Mouse (Mus musculus) bone marrow macrophage, adult 2 months (primary cell): Measurements from ENCODE around the gene Olfr56.

Source experiments
- CTCF ChIP-seq: IDR thresholded peaks from 2 replicates; pipeline ENCODE4 v1.5.1; 2012; ENCODE audit warnings: low read depth, mild to moderate bottlenecking, low read length, moderate library complexity
- POLR2A ChIP-seq: IDR thresholded peaks from 2 replicates; pipeline ENCODE4 v1.6.1; 2012; ENCODE audit warnings: mild to moderate bottlenecking, low read depth, low read length, borderline replicate concordance

GRCm38 (mm10) chr11:49103047-49103693, 124.5 kb downstream of the Olfr56 start:
- TF ChIP-seq CTCF (peak; percentile 25; the same call in 1 of the 2 replicates), POLR2A (no peak)
